Mouse (Mus musculus) kidney, postnatal 14 days (tissue): ENCODE data around the gene Cmtr1.

Experiments
- DNase-seq: peaks from one replicate; pipeline ENCODE4 v3.0.0; 2022; ENCODE audit warnings: mixed read lengths

The Cmtr1 gene

GRCm38 (mm10) chr17:29747466-29747865 is 87.1 kb downstream of the Cmtr1 start:
- peak; percentile 30 for DNase-seq

- DNase-seq: no peak
These were observed 94.1 kb downstream of the Cmtr1 start for GRCm38 (mm10) chr17:29754510-29754909.
